Mouse (Mus musculus): ENCODE results near the gene Uqcrc1.

DNA sequence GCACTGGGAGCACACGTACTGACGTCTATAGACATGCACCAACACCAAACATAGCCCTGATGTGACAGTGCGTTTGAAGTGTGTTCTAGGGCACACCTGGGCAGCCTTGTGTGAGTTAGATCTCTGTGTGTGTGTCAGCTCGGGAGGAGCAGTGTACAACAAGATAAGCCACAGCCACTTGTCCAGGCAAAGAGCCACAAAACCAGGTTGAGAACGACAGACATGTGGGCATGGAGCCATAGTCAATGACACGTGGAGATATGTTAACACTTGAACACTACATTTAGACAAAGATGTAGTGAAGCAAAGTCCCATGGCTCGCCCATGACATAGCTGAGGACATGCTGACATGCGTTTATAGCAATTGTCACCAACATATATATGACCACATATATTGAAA, 34.2 kb downstream of the Uqcrc1 start:
- TF ChIP-seq CTCF (IDR thresholded peaks at IDR 0.05; ENCODE audit: control insufficient read depth, insufficient read depth, low read length) (no peak), POLR2A (IDR thresholded peaks at IDR 0.05; ENCODE audit: borderline replicate concordance, control insufficient read depth, low read depth, low read length) (no peak)
